Mouse (Mus musculus) E14TG2a.4 (cell line): ENCODE measurements around the gene Mdc1.

Experiments
- CTCF ChIP-seq: conservative IDR thresholded peaks from 2 replicates; pipeline ENCODE4 v1.5.1; 2014; ENCODE audit warnings: low read length
- POU5F1 ChIP-seq: IDR thresholded peaks from 2 replicates; pipeline ENCODE4 v1.6.1; 2014; ENCODE audit warnings: low read length, borderline replicate concordance

- TF ChIP-seq CTCF = no peak
- no peak for TF ChIP-seq POU5F1
Observed at GRCm38 (mm10) chr17:35905587-35905986, 64.3 kb downstream of the Mdc1 start.
